Mouse (Mus musculus) myocyte (in vitro differentiated cells): ENCODE results near the gene Mzf1. TPM values are rescaled to one million over a fixed set of nuclear protein-coding genes. Genes with fewer than 3 reads are reported as not detected.

Source experiments
- H3K27me3 ChIP-seq: one replicate; pipeline ENCODE4 v1.6.1; 2011; ENCODE audit not compliant: control insufficient read depth, insufficient read depth, insufficient read length
- H3K36me3 ChIP-seq: one replicate; pipeline ENCODE4 v1.6.1; 2011; ENCODE audit not compliant: control insufficient read depth, insufficient read depth
- H3K4me2 ChIP-seq: one replicate; pipeline ENCODE4 v1.6.1; 2011; ENCODE audit warnings: low read depth, control low read depth
- H3K4me3 ChIP-seq: one replicate; pipeline ENCODE4 v1.5.1; 2011; ENCODE audit warnings: mild to moderate bottlenecking, control low read depth, moderate library complexity
- H3K79me2 ChIP-seq: one replicate; pipeline ENCODE4 v1.6.1; 2011; ENCODE audit not compliant: control insufficient read depth, insufficient read depth
- H3ac ChIP-seq: one replicate; pipeline ENCODE4 v1.6.1; 2011; ENCODE audit not compliant: control insufficient read depth, insufficient read length
- CEBPB ChIP-seq: IDR thresholded peaks from 2 replicates; pipeline ENCODE4 v1.6.1; 2011; ENCODE audit warnings: mild to moderate bottlenecking, moderate library complexity; ENCODE audit not compliant: poor library complexity, insufficient read depth, severe bottlenecking
- E2F4 ChIP-seq: IDR thresholded peaks from one replicate; pipeline ENCODE4 v1.6.1; 2011; ENCODE audit warnings: mild to moderate bottlenecking, control low read depth, moderate library complexity; ENCODE audit not compliant: insufficient read depth
- MAX ChIP-seq: IDR thresholded peaks from one replicate; pipeline ENCODE4 v1.6.1; 2011; ENCODE audit warnings: low read depth, mild to moderate bottlenecking, control low read depth
- MYOD1 ChIP-seq, 3 experiments: IDR thresholded peaks; one replicate each; pipeline ENCODE4 v1.6.1; 2011; ENCODE audit warnings: control low read depth in 2 of 3, low read depth in 2 of 3, mild to moderate bottlenecking in 2 of 3, moderate library complexity in 1 of 3; ENCODE audit not compliant: insufficient read length in 2 of 3, control insufficient read depth in 1 of 3
- MYOG ChIP-seq, 3 experiments: IDR thresholded peaks; one replicate each; pipeline ENCODE4 v1.6.1; 2011; ENCODE audit warnings: control low read depth in 2 of 3, low read depth in 2 of 3, mild to moderate bottlenecking in 2 of 3; ENCODE audit not compliant: insufficient read length in 2 of 3, control insufficient read depth in 1 of 3, insufficient read depth in 1 of 3
- POLR2A ChIP-seq: IDR thresholded peaks from one replicate; pipeline ENCODE4 v1.6.1; 2011; ENCODE audit warnings: low read depth, mild to moderate bottlenecking, control low read depth, moderate library complexity; ENCODE audit not compliant: insufficient read length
- POLR2AphosphoS2 ChIP-seq: IDR thresholded peaks from one replicate; pipeline ENCODE4 v1.6.1; 2011; ENCODE audit warnings: low read depth, control low read depth; ENCODE audit not compliant: insufficient read length
- REST ChIP-seq: IDR thresholded peaks from one replicate; pipeline ENCODE4 v1.6.1; 2011; ENCODE audit warnings: mild to moderate bottlenecking, control low read depth, moderate library complexity; ENCODE audit not compliant: insufficient read depth, insufficient read length
- SRF ChIP-seq: IDR thresholded peaks from one replicate; pipeline ENCODE4 v1.6.1; 2011; ENCODE audit warnings: low read depth; ENCODE audit not compliant: control insufficient read depth, insufficient read length
- TCF12 ChIP-seq: IDR thresholded peaks from one replicate; pipeline ENCODE4 v1.6.1; 2011; ENCODE audit warnings: mild to moderate bottlenecking, control low read depth; ENCODE audit not compliant: poor library complexity, insufficient read depth, severe bottlenecking
- TCF3 ChIP-seq: IDR thresholded peaks from one replicate; pipeline ENCODE4 v1.6.1; 2011; ENCODE audit warnings: low read depth, control low read depth; ENCODE audit not compliant: insufficient read length
- USF1 ChIP-seq: IDR thresholded peaks from one replicate; pipeline ENCODE4 v1.6.1; 2011; ENCODE audit warnings: low read depth, mild to moderate bottlenecking, control low read depth, moderate library complexity
- polyA plus RNA-seq: library from polyadenylated mRNA; unstranded; fragments of >200 nt; fragmentation: generic; extraction: Trizol; gene quantifications from one replicate; pipeline ENCODE4 v1.2.1, GENCODE M21; 2012; ENCODE audit warnings: missing spikeins

Mzf1 gene
- polyA plus RNA-seq, 1 experiment: 0.37 TPM

DNA sequence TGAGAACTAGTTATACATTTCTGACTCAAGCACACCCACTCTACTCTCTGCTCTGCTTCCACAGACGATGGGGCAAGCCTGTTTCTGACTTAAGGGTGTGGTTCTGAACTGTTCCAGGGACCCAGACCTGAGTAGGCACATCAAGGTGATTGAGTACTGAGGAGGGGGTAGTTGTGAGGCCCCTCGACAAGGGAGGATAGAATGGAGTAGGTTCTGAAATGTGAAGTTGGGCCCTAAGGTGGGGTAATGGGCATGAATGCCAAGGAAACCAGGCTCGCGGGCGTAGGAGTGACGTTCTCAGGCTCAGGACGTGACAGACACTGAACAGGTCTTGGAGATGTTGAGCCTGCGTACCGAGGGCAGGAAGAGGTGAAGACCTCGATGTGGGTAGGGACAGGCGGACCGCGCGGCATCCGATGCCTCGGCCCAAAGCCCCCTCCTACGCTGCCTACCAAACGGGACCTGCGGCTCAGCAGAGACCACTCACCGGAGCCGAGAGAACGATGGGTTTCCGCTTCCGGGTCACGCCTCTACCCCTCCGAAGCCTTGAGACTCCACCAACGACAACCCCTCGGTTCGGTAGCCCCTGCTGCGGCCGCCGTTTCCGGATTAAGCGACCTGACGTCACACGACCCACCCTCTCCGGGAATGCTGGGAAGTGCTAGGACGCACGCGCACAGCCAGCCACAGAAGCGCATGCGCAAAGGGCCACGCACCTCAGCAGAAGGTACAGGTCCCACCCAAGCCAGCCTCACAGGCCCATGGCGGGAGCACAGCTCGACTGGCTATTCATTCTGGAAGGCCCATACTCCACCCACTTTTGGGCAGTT is 20.2 kb downstream of the Mzf1 start, which contains the start of gene Chmp2a:
Chmp2a (minus strand) TSS at position 660 of the 830 bp plus-strand sequence.
- peaks cover 41% of the 10 kb centered on the region for H3K36me3 ChIP-seq
- H3ac ChIP-seq: peak within 1 kb of the TSS; percentile 48

DNA sequence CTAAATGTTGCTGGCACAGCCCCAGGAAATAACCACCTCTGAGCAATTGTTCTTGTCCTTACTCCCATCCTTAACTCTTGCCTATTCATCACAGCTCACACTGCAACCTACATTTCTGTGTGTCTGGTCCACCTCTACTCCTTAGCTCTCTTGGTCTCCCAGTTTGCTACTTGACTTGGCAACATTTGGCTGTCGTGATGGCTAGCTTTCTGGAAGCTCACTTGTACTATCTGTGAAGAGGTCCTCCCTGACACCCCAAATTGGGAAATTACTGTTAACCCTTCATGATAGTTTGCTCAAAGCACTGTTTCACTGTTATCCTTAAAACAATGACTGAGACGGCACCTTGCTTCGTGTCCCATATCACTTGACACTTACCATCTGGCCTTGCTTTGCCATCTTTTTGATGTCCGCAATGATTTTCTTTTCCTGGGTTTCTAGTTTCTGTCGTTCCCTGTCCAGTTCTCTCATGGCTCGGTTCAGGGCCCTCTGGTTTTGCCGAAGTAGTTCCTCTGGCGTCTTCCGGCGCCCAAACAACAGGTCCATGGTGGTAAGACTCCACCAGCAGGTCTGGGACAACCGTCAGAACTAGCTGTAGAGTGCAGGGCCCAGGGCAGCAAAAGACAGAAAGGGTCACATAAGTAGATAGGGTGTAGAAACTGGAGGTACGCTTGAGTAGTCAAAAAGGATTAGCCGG is 21.0 kb downstream of the Mzf1 start:
- Histone ChIP-seq H3K79me2 (peaks cover 21% of the 10 kb centered on the region), H3ac (peak overlapping the region; percentile 48), H3K4me3 (peak overlapping the region; percentile 81), H3K36me3 (peaks cover 47% of the 10 kb centered on the region), H3K27me3 (no peaks in the 10 kb centered on the region), H3K4me2 (peak overlapping the region; percentile 98)
- peak; percentile 27 for TF ChIP-seq POLR2AphosphoS2
- TF ChIP-seq TCF3: no peak

More for the DNA sequence above, 20.2 kb downstream of the Mzf1 start, which contains the start of gene Chmp2a:
- Histone ChIP-seq H3K79me2 (peaks cover 21% of the 10 kb centered on the region), H3K4me3 (peak within 1 kb of the TSS; percentile 81), H3K27me3 (no peaks in the 10 kb centered on the region), H3K4me2 (peak within 1 kb of the TSS; percentile 98)
- TF ChIP-seq POLR2A (peak; percentile 93), REST (no peak), USF1 (no peak), TCF3 (no peak), TCF12 (no peak), CEBPB (no peak), MAX (no peak), MYOG (IDR thresholded peaks at IDR 0.05; ENCODE audit: control insufficient read depth in 1 of 3, insufficient read depth in 1 of 3, insufficient read length in 2 of 3, low read depth in 2 of 3) (peak in 1 of 3 experiments; percentile 25), MYOD1 (IDR thresholded peaks at IDR 0.05; ENCODE audit: control insufficient read depth in 1 of 3, insufficient read length in 2 of 3, low read depth in 2 of 3) (peak in 1 of 3 experiments; percentile 16), E2F4 (no peak), POLR2AphosphoS2 (peak; percentile 100), SRF (peak; percentile 67)

GRCm38 (mm10) chr7:13032541-13032940 is 22.0 kb downstream of the Mzf1 start:
- no peak overlapping the region for H3K4me3 ChIP-seq
- no peak overlapping the region for H3ac ChIP-seq
- H3K79me2 ChIP-seq: peaks cover 25% of the 10 kb centered on the region
- no peaks in the 10 kb centered on the region for H3K27me3 ChIP-seq
- no peak overlapping the region for H3K4me2 ChIP-seq
- H3K36me3 ChIP-seq: peaks cover 56% of the 10 kb centered on the region
- TF ChIP-seq CEBPB (no peak), POLR2AphosphoS2 (peak; percentile 48)

- H3K79me2 ChIP-seq: peaks cover 25% of the 10 kb centered on the region
- peaks cover 62% of the 10 kb centered on the region for H3K36me3 ChIP-seq
- no peaks in the 10 kb centered on the region for H3K27me3 ChIP-seq
- TF ChIP-seq POLR2AphosphoS2 (peak; percentile 53), USF1 (no peak)
- H3K4me3 ChIP-seq: no peak overlapping the region
- no peak overlapping the region for H3ac ChIP-seq
- no peak overlapping the region for H3K4me2 ChIP-seq
Observed at GRCm38 (mm10) chr7:13031983-13032382, 22.6 kb downstream of the Mzf1 start.

- no peak overlapping the region for H3K4me2 ChIP-seq
- TF ChIP-seq TCF12: no peak
- TF ChIP-seq TCF3: no peak
- no peak for TF ChIP-seq CEBPB
- no peak for TF ChIP-seq POLR2AphosphoS2
- no peak for TF ChIP-seq POLR2A
- TF ChIP-seq USF1: no peak
- TF ChIP-seq MAX: no peak
- TF ChIP-seq E2F4: no peak
- TF ChIP-seq SRF: no peak
- no peak for TF ChIP-seq MYOD1 (IDR thresholded peaks at IDR 0.05; ENCODE audit: control insufficient read depth in 1 of 3, insufficient read length in 2 of 3, low read depth in 2 of 3)
- no peak for TF ChIP-seq REST
- TF ChIP-seq MYOG (IDR thresholded peaks at IDR 0.05; ENCODE audit: control insufficient read depth in 1 of 3, insufficient read depth in 1 of 3, insufficient read length in 2 of 3, low read depth in 2 of 3): no peak
Observed at GRCm38 (mm10) chr7:13031069-13031468, 23.5 kb downstream of the Mzf1 start.

More at GRCm38 (mm10) chr7:13031069-13031468, 23.5 kb downstream of the Mzf1 start:
- H3K79me2 ChIP-seq: peaks cover 25% of the 10 kb centered on the region
- H3K36me3 ChIP-seq: peaks cover 65% of the 10 kb centered on the region
- no peak overlapping the region for H3ac ChIP-seq
- no peak overlapping the region for H3K4me3 ChIP-seq
- no peaks in the 10 kb centered on the region for H3K27me3 ChIP-seq
